Mouse (Mus musculus): Measurements from ENCODE around the gene Rasa3.

DNA sequence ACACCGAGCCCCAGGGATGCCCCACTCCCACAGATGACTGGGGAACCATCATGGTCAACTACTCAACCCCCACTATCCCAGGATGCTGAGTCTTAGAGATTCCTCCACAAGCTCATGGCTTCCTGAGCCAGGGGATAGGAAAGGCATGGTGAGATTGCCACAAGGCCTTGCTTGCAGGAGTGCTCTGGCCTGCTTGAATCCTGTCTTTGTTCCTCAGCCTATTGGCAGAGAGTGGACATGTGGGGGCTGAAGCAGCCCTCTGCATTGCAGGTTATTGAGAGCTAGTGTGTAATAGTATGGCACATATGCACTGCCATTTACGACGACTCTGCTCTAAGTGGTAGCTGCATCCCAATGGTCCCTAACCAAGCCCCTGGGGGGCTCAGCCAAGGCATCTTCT lies 147.0 kb downstream of the Rasa3 start:
- TF ChIP-seq CTCF (IDR thresholded peaks at IDR 0.05), result no peak
- no peak for TF ChIP-seq EP300 (IDR thresholded peaks at IDR 0.05)

All from lung, postnatal 0 days (tissue).